Mouse (Mus musculus): ENCODE data around the gene Aco2. TPM values are rescaled to one million over a fixed set of nuclear protein-coding genes. Genes with fewer than 3 reads are reported as not detected.

Gene Aco2
- 86.7 and 87.0 TPM in 2 replicates for polyA plus RNA-seq (2015; fragmentation: Nextera tagmentation; extraction: Ambion mirVana)

GRCm38 (mm10) chr15:81872262-81873136 is at the start of gene Aco2:
Gene Aco2 (plus strand): TSS chr15:81872309.
- Histone ChIP-seq H3K36me3 (replicated peaks; ENCODE audit: insufficient read depth, low read length) (peaks cover 32% of the 10 kb centered on the region), H3K27ac (ENCODE audit: low read depth) (peak within 1 kb of the TSS; percentile 99), H3K4me2 (ENCODE audit: low read depth, low read length) (peak within 1 kb of the TSS; percentile 90), H3K27me3 (ENCODE audit: insufficient read depth, low read length) (no peaks in the 10 kb centered on the region), H3K4me1 (ENCODE audit: insufficient read depth) (peaks cover 17% of the 10 kb centered on the region), H3K9me3 (ENCODE audit: low read length) (no peaks in the 10 kb centered on the region), H3K4me3 (ENCODE audit: low read depth, low read length) (peak within 1 kb of the TSS; percentile 95), H3K9ac (replicated peaks) (peak within 1 kb of the TSS; percentile 86)
- ATAC-seq (peak; percentile 90), DNase-seq (peak; percentile 99)
- 0 out of 2 replicates have a peak, but pooled peaks have one; percentile 41 for TF ChIP-seq EP300 (IDR thresholded peaks at IDR 0.05; ENCODE audit: low read depth)
- TF ChIP-seq CTCF (IDR thresholded peaks at IDR 0.05; ENCODE audit: low read depth) = no peak
- under 1% methylated on average over 53 of the region's 53 CpGs for WGBS (ENCODE audit: insufficient replicate concordance)

GRCm38 (mm10) chr15:81822631-81823030 is 49.5 kb upstream of the Aco2 start:
- DNase-seq (no peak), ATAC-seq (peak; percentile 86)
- Histone ChIP-seq H3K36me3 (replicated peaks; ENCODE audit: insufficient read depth, low read length) (peaks cover 8% of the 10 kb centered on the region; the same call in 1 of the 2 replicates), H3K27me3 (ENCODE audit: insufficient read depth, low read length) (no peaks in the 10 kb centered on the region), H3K9ac (replicated peaks) (no peak overlapping the region), H3K4me2 (ENCODE audit: low read depth, low read length) (no peak overlapping the region), H3K4me3 (ENCODE audit: low read depth, low read length) (no peak overlapping the region), H3K4me1 (ENCODE audit: insufficient read depth) (no peaks in the 10 kb centered on the region; the same call in 1 of the 2 replicates), H3K27ac (ENCODE audit: low read depth) (peak overlapping the region; percentile 17; the same call in 1 of the 2 replicates), H3K9me3 (ENCODE audit: low read length) (no peaks in the 10 kb centered on the region)
- 61% methylated on average over 3 of the region's 3 CpGs for whole genome bisulfite sequencing (ENCODE audit: insufficient replicate concordance)
- TF ChIP-seq CTCF (IDR thresholded peaks at IDR 0.05; ENCODE audit: low read depth) = no peak
- no peak for TF ChIP-seq EP300 (IDR thresholded peaks at IDR 0.05; ENCODE audit: low read depth)

GRCm38 (mm10) chr15:81824832-81825231 is 47.3 kb upstream of the Aco2 start:
- TF ChIP-seq EP300 (IDR thresholded peaks at IDR 0.05; ENCODE audit: low read depth) (no peak), CTCF (IDR thresholded peaks at IDR 0.05; ENCODE audit: low read depth) (no peak)
- 76% methylated on average over 3 of the region's 3 CpGs for WGBS (ENCODE audit: insufficient replicate concordance)

GRCm38 (mm10) chr15:81828426-81829207 is 43.5 kb upstream of the Aco2 start:
- Histone ChIP-seq H3K4me2 (ENCODE audit: low read depth, low read length) (no peak overlapping the region), H3K4me3 (ENCODE audit: low read depth, low read length) (no peak overlapping the region), H3K9me3 (ENCODE audit: low read length) (no peaks in the 10 kb centered on the region), H3K27ac (ENCODE audit: low read depth) (no peak overlapping the region), H3K4me1 (ENCODE audit: insufficient read depth) (peaks cover 4% of the 10 kb centered on the region; the same call in 1 of the 2 replicates), H3K36me3 (replicated peaks; ENCODE audit: insufficient read depth, low read length) (no peaks in the 10 kb centered on the region), H3K27me3 (ENCODE audit: insufficient read depth, low read length) (no peaks in the 10 kb centered on the region), H3K9ac (replicated peaks) (no peak overlapping the region)
- no peak for ATAC-seq
- no peak for DNase-seq
- 78% methylated on average over 7 of the region's 7 CpGs for WGBS (ENCODE audit: insufficient replicate concordance)
- no peak for TF ChIP-seq EP300 (IDR thresholded peaks at IDR 0.05; ENCODE audit: low read depth)

More at GRCm38 (mm10) chr15:81824832-81825231, 47.3 kb upstream of the Aco2 start:
- H3K4me1 ChIP-seq (ENCODE audit: insufficient read depth) = peaks cover 4% of the 10 kb centered on the region; the same call in 1 of the 2 replicates
- H3K9me3 ChIP-seq (ENCODE audit: low read length) = no peaks in the 10 kb centered on the region
- ATAC-seq (no peak), DNase-seq (no peak)
- no peak overlapping the region for H3K27ac ChIP-seq (ENCODE audit: low read depth)
- H3K4me3 ChIP-seq (ENCODE audit: low read depth, low read length) = no peak overlapping the region
- H3K4me2 ChIP-seq (ENCODE audit: low read depth, low read length) = no peak overlapping the region
- no peaks in the 10 kb centered on the region for H3K27me3 ChIP-seq (ENCODE audit: insufficient read depth, low read length)
- H3K36me3 ChIP-seq (replicated peaks; ENCODE audit: insufficient read depth, low read length) = 0 out of 2 replicates have a peak, but pooled peaks cover 7% of the 10 kb centered on the region
- H3K9ac ChIP-seq (replicated peaks) = no peak overlapping the region

- DNase-seq = no peak
- WGBS (ENCODE audit: insufficient replicate concordance) = 67% methylated on average over 2 of the region's 2 CpGs
- H3K4me1 ChIP-seq (ENCODE audit: insufficient read depth) = peaks cover 8% of the 10 kb centered on the region
Observed at GRCm38 (mm10) chr15:81829208-81829580, 42.9 kb upstream of the Aco2 start.

GRCm38 (mm10) chr15:81830530-81830929 is 41.6 kb upstream of the Aco2 start:
- no peak overlapping the region for H3K27ac ChIP-seq (ENCODE audit: low read depth)
- peaks cover 11% of the 10 kb centered on the region for H3K4me1 ChIP-seq (ENCODE audit: insufficient read depth)
- DNase-seq = no peak
- H3K9ac ChIP-seq (replicated peaks) = peak overlapping the region; percentile 32; the same call in 1 of the 2 replicates
- no peak for TF ChIP-seq CTCF (IDR thresholded peaks at IDR 0.05; ENCODE audit: low read depth)
- TF ChIP-seq EP300 (IDR thresholded peaks at IDR 0.05; ENCODE audit: low read depth) = no peak
- H3K4me2 ChIP-seq (ENCODE audit: low read depth, low read length) = no peak overlapping the region
- WGBS (ENCODE audit: insufficient replicate concordance) = 77% methylated on average over 4 of the region's 4 CpGs
- H3K4me3 ChIP-seq (ENCODE audit: low read depth, low read length) = no peak overlapping the region
- no peak for ATAC-seq
- H3K36me3 ChIP-seq (replicated peaks; ENCODE audit: insufficient read depth, low read length) = no peaks in the 10 kb centered on the region
- no peaks in the 10 kb centered on the region for H3K27me3 ChIP-seq (ENCODE audit: insufficient read depth, low read length)
- no peaks in the 10 kb centered on the region for H3K9me3 ChIP-seq (ENCODE audit: low read length)

More at GRCm38 (mm10) chr15:81829208-81829580, 42.9 kb upstream of the Aco2 start:
- H3K27ac ChIP-seq (ENCODE audit: low read depth) = no peak overlapping the region
- ATAC-seq = no peak
- no peak overlapping the region for H3K4me2 ChIP-seq (ENCODE audit: low read depth, low read length)
- no peaks in the 10 kb centered on the region for H3K36me3 ChIP-seq (replicated peaks; ENCODE audit: insufficient read depth, low read length)
- H3K4me3 ChIP-seq (ENCODE audit: low read depth, low read length) = no peak overlapping the region
- no peaks in the 10 kb centered on the region for H3K9me3 ChIP-seq (ENCODE audit: low read length)
- no peak overlapping the region for H3K9ac ChIP-seq (replicated peaks)
- no peaks in the 10 kb centered on the region for H3K27me3 ChIP-seq (ENCODE audit: insufficient read depth, low read length)
- TF ChIP-seq CTCF (IDR thresholded peaks at IDR 0.05; ENCODE audit: low read depth) = no peak
- TF ChIP-seq EP300 (IDR thresholded peaks at IDR 0.05; ENCODE audit: low read depth) = no peak

Data from liver, postnatal 0 days (tissue).